Mouse (Mus musculus) ES-CJ7 (cell line): Measurements from ENCODE around the gene BC048507.
"Not testable (repeated sequence)": the region's sequence is repeated elsewhere in the genome, so short reads cannot be mapped to it uniquely, and the experiment has no call there.

Experiments
- DNase-seq: peaks from one replicate; pipeline ENCODE4 v3.0.0; 2011; ENCODE audit warnings: low read depth, low spot score

BC048507 gene

DNA sequence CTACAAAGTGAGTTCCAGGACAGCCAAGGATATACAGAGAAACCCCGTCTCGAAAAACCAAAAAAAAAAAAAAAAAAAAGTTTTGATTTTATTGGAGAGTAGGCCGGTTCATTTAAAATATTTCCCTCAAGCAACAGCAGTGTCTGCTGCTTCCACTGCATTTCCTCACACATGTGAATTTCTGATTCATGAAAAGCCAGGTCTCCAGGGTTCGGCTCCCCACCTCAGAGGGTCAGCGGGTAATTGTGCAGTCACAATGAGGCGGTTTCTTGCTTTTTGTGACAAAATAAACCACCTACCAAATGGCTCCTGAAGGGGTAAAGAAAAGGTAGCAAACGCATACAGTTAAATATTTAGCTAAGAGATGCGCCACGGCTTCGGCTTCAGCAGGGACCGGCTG lies at the start of gene BC048507:
Gene BC048507, plus strand, starts transcription at position 301 of the 400 bp plus-strand sequence.
- no peak for DNase-seq

DNA sequence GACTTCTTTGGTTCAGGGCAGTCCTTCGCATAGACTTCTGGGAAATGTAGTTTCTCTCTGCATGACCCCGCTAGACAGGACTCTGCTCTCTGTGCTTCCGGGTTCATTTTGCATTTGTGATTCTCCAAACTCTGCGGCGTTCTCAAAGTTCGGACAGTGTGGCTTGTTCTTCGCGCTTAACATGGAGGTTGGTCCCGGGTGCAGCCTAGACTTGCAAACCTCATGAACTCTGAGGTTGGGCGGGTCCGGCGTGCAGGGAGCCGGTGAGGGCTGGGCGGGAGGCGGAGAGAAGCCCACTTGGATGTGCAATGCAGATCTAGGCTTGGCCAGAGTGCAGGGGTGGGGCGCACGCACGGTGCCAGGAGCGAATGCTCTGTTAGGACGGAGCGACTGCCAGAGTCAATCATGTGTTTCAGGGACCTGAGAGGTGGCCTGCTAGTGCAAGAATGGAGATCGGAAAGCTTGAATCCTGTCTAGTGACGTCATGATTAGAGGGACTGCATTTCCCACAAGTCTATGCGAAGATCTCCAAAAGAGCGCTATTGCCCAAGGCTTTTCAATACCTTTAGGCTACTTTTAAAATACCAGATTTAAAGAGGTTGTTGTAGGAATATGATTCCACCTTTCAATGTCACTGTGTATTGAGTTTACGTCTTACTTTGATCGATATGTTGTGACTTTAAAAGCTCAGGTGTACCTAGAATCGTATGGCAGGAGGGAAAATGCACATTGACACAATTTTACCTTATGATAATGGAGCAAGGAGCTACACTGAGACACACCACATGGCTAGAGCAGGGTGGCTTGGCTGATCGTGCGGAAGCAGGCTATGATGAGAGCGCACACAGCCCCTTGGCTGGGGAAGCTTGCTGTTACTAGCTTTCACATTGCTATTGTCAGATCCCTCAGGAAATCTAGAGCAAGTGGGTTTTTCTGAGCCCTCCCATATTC lies 49.1 kb upstream of the BC048507 start, which contains the start of gene Zfp273:
Gene Zfp273, plus strand, starts transcription at position 31 of the 951 bp plus-strand sequence.
- peak; percentile 94 for DNase-seq

DNA sequence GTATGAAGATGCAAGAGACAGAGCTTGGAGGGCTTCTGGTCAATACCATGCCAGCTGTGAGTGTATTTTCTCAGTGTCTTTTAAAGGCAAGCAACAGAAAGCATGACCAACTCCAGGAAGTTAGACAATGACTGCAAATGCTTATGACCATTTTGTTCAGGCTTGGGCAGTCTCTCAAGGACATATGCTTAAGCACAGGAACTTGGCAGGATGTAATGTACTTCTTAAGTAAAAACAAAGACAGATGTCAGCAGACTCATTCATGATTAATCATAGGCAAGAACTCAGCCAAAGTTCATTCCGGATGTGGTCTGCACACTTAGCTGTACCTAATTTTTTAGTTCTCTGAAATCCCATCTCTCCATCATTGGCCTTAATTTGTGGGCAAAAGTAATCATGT lies 44.5 kb upstream of the BC048507 start:
- no peak for DNase-seq

DNA sequence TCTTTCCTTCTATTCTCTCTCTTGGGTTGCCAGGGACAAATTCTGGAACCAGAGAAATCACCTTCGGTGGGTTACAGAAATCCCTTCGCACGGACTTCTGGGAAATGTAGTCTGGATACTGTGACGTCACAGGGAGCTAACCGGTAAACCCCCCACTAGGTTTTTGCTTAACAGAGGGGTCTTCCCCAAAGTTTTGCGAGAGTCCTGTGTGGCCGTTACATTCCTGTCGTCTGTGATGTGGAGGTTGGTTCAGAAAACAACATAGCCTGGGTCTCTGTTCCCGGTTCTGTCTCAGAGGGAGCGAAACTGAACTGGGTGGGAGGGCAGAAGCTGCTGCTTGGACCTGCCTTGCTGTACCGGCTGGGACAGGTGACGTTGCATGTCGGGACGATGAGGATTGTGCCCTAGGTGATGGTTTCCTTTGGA lies 32.2 kb upstream of the BC048507 start, which contains the start of gene Gm10037:
Gene Gm10037, plus strand, starts transcription at position 196 of the 426 bp plus-strand sequence.
- peak; percentile 72 for DNase-seq

DNA sequence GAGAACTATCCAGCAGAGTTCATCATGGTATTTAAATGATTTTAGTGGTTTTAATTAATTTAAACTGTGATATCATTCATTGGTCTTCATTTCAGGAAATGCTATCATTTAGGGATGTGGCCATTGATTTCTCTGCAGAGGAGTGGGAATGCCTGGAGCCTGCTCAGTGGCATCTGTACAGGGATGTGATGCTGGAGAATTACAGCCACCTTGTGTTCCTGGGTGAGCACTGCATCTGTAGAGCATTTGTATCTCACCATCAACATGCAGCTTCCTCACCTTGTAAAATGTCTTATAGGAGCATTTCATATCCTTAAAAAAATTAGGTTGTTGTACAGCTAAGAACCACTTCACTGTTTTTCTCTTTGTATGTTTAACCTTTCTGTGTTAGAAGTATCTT lies 30.0 kb upstream of the BC048507 start:
- DNase-seq, result not testable (repeated sequence)

DNA sequence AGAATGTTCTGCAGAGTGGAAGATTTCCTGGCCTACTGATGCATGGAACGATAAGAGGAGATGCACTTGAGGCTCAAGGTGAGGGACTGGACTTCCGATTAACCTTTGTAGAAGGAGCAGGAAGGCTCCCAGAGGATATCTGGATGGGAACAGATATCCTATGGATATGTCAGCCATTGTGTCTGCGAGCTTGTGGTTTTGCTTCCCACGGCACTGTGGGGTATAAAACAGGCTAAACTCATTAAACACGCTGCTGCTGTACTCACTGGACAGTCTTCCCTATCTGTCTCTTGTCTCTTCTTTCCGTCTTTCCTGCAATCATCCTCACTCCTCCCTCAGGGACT lies 19.4 kb upstream of the BC048507 start:
- DNase-seq, result no peak

DNA sequence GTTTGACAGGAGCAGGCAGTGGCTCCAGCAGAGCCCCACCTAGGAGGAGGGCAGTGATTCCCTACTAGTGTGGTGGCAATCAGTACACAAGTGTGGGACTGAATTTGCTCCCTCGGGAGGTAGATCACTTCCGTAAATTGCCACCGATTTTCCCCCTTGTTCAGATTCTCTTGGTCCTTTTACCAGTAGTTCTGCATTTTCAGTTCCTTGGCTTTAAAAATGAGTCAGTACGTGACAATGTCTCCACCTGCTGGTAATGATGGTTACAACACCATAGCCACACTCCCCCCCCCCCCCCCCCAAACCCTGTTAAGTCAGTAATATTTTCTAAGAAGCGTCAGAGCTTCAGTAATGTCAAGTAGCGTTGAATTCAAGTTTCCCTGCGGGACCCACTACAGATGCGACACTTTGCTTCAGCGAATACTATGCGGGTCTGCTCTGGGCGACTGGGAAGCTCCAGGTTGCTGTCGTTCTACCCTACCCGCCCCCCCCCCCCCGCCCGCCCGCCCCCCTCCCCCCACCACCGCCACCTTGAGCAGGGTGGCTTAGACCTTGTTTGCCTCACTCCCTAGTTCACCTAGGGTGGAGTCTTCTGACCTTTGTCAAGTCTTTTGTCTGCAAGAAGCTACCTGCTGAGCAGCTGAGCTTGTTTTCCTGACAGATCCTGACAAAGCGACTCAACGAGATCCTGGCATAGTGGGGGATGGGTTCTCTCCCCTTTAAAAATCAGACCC lies 18.8 kb upstream of the BC048507 start:
- peak; percentile 99 for DNase-seq

DNA sequence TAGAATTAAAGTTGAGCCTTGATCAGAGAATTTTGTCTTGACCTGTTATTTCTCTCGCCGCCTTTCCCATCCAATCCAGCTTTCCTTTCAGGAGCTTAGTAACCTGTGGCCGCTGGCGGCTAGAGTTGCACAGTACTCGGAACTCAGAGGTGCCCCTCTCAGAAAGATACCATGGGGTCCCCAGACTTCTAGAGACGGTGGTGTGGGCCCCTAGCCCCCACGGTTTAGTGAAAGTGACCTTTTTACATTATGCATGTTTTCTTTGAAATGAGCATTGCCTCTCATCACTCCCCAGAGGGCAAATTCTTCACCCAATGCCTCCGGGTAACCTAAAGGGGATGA lies 18.3 kb upstream of the BC048507 start:
- DNase-seq, result no peak

DNA sequence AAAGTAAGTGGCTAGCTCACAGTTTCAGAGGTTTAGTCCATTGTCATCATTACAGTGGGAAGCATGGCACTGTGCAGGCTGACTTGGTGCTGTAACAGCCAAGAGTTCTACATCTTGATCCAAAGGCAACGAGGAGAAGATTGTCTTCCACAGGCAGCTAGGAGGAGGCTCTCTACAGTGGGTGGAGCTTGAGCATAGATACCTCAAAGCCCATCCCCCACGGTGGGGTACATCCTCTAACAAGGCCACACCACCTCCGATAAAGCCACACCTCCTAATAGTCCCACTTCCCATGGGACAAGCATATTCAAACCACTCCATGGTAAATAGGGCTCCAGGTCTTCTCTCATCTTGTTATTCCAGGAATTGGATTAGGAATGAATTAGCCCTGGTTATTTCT lies 12.8 kb upstream of the BC048507 start:
- DNase-seq, result peak; percentile 65

DNA sequence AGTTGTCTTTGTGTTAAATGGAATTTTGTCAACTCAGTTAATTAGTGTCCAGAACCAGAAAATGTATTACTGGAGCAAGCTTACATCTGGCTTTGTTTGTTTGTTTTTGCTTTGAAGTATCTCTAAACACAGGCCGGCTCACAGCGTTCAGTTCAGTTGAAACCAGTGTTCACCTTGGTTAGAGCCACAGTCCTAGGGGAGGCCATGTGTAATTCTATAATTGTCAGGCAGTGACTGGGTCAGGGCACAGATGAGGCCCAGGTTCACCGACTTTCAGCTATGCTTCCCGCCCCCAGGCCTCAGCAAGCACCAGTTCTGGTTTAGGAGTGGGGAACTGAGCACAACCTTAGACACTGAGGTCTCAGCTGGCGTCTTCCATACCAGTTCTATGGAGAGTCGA lies 10.0 kb upstream of the BC048507 start:
- no peak for DNase-seq

DNA sequence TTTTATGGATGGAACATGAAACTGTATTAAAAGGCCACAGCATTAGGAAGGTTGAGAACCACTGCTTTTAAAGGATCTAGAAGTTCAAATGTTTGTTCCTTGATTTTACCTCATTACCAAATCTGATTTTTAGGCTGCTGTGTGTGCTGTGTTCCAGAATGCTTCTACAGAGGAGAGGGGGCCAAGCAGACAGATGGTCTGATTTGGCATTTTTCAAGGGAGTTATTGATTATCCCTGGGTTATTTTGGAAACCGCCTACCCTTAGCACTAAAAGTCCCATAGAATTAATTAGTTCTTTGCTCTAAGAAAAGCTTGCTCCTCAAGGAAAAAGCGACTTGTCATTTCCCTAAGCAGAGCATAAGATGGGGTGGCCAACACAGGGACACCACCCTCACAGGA lies 9.1 kb upstream of the BC048507 start:
- no peak for DNase-seq

DNA sequence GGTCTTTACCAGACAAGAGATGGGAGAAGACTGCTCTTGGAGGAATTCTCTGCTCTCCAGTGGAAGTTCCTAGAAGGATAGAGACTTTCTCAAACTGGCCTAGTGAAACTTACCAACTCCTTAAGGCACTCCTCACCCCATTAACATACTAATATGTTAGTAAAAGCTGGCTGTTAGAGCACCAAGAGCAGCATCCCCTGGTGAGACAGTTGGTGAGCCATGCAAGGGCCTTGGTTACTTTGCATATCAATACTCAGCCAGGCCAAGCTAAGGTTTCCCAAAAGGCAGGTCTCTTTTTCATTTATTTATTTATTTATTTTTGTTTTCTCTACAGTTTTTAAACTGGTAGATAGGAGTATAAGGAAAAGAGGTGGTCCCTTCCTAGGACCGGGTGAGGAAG lies 5.8 kb upstream of the BC048507 start:
- DNase-seq, result peak; percentile 58

DNA sequence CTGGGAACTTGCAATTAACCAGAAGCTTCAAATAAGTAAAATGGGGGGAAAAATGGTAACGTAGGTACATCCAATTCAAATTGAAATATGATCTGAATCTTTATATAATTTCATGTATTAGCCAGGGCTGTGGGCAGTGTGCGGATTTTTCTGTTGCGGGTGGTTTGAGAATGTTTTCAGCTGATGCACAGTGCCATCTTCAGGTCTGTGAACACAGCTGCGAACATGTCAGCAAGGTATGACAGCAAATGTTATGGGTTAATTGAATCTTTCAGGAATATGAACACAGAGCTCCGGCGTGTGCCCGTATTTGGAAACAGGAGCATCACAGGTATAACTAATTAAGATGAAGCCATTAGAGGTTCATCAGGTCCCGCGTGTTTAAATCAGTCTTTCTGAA lies 618 bp upstream of the BC048507 start:
- DNase-seq, result peak; percentile 33

DNA sequence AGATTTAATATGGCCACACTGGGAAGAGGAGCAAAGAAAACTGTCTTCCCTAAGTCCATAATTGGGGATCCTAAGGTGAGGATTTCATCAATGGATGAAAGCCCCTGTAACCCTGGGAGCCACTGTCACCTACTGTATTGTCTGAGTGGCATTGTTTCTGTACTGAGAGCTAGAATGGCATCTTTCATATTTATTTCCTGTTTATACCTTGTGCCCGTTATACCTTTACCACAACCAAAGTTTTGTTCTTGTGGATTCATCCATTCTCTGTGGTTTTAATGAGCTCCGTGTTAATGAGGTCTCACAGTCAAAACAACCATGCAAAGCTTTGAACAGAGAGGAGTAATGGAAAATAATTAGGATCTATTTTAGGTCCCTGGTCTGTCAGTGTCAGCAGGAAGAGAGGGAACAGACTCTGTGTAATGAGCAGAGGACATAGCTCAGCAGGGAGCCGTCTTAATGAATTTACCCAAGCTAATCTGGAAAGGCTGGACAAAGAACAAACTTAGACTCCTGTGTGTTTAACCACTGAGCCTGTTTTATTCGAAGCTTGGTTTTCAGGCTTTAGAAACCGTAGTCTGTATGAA lies 1.7 kb downstream of the BC048507 start:
- DNase-seq, result no peak

DNA sequence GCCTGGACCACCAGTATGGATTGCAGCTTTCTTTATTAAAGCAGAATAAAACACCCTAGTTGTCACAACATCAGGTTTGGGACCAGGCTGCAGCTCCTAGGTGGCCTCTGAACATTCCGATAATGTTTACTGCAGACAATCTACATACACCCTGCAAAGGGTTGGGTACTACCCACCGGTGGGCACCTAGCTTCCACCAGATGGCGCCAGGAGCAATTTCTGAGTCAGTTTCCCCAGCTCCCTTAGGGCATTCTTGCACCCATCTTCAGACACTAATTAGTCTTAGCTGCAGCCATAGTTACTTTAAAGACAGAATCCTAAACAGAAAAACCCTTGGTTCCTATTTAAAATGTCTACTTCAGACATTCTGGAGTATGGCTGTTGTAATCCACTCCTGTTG lies 4.8 kb downstream of the BC048507 start:
- peak; percentile 63 for DNase-seq

DNA sequence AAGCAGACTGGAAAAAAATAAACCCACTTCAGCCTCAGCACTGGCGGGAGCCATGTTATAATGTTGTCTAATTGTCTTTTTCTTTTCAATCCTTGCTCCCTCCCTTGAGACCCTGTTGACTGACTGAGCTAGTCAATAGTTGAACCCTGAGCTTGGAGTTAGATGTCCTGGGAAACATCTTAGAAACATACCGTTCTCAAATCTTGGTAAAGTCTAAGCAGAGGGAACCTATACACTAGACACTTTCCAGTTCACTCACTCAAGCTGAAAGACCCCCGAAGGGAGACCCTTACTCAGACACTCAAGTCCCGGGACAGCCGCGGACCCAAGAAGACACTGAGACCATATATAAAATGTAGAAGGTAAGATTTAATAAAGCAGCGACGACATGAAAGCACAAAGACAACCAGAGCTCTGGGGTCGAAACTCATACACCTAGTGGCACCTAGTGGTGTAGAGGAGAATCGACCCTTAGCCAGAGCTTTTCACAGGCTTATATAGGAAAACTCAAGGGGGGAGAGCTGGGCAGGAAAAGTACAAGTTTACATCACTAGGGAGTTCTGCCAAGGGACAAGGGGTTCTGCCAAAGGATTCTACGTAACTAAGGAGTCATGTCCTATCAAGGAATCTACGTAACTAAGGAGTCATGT lies 13.0 kb downstream of the BC048507 start:
- not testable (repeated sequence) for DNase-seq

DNA sequence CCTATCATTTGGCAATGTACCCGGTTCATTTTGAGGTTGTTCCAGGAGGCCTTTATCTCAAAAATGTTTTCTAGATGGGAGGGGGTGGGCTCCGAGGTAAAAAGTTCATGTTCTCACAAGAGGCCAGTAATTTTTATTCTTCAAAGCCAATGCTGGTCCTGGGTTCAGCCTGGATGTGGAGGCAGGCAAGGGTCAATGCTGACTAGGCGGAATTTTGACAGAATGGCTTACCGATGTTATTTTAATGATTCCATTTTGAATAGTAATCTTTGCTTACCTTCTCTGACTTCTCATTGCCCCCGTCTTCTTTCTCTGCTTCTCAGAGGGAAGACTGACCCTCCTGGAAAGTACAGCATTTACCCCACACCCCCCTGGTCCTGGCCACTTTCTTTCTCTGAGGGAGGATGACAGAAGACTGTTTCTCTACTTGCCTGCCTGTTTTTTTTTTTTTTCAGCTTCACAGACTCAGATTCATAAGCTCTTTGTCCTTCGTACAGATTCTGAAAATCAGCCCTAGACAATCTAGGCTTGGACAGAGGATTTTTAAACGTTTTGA lies 13.7 kb downstream of the BC048507 start:
- no peak for DNase-seq

DNA sequence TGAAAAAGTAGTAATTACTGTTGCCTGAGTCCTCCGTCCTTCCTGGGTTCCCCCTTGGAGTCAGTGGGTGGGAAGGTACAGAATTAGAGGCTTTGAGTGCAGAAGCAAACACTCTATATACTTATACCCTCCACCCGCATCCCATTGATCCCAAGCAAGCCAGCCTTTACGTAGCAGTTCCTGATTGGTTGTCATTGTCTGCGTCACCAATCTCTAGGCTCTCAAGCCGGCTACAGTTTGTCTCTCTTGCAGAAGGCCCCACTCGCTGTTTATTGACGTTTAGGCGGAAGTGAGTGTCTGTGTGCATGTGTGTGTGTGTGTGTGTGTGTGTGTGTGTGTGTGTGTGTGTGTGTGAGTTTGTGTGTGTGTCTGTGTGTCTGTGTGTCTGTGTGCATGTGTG lies 20.8 kb downstream of the BC048507 start:
- DNase-seq, result peak; percentile 58

DNA sequence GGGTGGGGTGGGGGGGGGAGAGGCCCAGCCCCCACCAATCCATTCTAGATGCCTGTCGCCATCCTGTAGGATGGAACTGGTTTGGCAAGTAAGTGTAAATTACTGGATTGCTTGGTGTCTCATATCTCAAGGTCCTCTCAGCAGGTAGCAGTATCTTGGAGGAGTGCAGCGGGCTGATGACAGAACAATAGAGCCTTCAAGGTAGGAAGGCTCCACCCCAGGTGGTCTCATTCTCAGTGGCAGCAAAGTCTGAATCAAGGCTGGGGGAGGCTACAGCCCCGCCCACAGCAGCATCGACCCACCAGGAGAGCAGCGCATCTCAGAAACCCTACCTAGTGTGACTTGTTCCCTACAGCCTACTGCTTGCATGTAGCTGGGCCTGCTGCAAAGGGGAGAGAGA lies 46.6 kb downstream of the BC048507 start:
- peak; percentile 97 for DNase-seq
